Mouse (Mus musculus) liver, adult (tissue): Measurements from ENCODE around the gene Kazn.

Experiments used
- GATA4 ChIP-seq: IDR thresholded peaks from 2 replicates; pipeline ENCODE4 v1.6.1; 2014; ENCODE audit warnings: mild to moderate bottlenecking, low read length; ENCODE audit not compliant: insufficient replicate concordance

Gene Kazn

GRCm38 (mm10) chr4:142251471-142252354 lies 12.5 kb upstream of the Kazn start:
- TF ChIP-seq GATA4 = no peak

GRCm38 (mm10) chr4:142250054-142250453 lies 10.9 kb upstream of the Kazn start:
- no peak for TF ChIP-seq GATA4

DNA sequence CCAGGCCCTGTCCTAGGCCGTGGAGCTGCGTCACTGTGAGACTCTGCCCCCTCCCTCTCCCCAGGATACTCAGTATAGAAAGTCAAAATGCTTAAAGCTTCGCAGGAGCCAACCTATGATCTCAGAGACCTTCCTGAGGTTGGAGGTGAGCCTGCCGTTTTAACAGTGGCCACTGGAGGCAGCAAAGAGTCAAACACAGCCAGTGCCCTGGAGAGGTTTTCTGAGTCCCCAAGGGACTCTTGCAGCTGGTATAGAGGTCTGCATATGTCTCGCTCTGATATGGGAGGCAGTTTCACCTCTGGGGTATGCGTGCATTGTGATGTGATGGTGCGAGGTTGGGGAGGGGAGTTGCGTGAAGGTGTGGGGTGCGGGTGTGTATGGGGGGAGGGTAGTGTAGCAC lies 10.2 kb upstream of the Kazn start:
- TF ChIP-seq GATA4 = no peak

DNA sequence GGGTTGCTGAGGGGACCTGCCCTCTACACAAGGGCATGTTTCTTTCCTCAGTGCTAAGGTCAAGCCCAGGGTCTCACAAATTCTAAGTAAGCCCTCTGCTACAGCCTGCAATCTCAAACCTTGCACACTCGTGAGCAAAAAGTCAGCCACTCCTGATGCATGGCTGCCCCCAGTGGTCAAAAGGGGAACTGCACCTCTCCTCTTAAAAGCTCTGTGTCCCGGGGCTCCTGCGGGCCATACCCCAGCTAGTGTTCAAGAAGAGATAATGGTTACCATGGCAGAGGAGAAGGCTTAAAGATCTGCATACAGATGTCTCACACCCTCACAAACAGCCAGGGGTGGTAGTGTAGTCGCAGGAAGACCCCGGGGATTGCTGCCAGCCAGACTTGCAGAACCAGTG lies 9.2 kb upstream of the Kazn start:
- TF ChIP-seq GATA4 = no peak

DNA sequence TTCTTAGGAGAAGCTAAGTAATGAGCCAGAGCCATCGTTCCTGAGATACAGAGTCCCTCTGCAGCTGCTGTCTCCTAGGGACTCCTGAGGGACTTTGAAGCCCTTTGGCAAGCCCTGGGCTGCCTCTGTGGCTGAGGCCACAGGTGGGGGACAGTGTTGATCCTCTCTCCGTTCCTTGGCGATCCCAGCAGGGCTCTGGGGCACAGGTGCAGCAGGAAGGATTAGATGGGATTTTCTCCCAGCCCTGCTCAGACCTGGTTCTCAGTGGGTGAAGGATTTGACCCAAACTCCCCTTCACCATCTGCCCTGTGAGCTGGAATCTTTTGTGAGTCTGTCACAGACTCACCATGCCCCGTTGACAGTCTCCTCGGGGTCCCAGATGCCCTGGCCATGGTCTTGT lies 7.5 kb upstream of the Kazn start:
- no peak for TF ChIP-seq GATA4

DNA sequence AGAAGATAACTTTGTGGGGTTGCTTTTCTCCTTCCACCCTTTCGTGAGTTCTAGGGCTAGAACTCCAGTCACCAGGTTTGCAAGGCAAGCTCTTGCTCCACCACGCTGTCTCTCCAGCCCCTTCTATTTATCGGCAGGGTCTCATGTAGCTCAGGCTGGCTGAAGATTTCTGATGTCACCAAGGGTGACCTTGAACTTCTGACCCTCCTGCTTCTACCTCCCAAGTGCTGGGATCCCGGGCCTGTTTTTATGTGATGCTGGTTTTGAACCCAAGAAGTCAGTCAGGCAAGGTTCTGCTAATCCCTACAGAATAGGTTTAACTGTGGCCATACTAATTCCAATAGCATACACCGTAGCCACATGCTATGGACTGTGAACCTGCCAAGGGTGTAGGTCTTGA lies 5.4 kb upstream of the Kazn start:
- TF ChIP-seq GATA4 = no peak

DNA sequence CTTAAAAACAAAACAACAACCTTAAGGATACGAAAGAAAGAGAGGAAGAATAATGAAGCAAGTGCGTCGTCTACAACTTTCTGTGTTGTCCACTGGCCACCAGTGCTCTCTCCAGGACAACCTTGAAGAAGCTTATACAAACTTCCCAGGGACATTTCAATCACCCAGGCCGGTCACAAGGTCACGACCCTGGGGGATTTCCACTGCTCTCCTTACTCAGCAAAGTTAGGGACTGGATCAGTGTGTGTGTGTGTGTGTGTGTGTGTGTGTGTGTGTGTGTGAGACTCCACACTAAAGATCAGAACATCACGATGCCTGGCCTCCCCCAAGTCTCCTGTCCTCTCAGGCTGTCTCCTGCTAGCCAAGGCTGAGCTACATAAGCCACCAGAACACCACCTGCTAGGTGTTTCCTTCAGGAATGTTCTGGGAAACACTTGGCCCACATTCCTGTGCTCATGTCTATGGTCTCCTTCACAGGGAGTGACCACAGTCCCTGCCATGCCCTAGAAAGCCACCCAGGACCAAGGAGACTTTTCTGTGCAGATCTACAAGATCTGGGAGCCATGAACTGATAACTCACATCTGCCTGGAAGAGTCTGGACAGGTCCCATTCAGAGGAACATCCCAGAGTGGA lies 3.7 kb upstream of the Kazn start:
- TF ChIP-seq GATA4 = no peak

GRCm38 (mm10) chr4:142242164-142242563 lies 3.0 kb upstream of the Kazn start:
- no peak for TF ChIP-seq GATA4

DNA sequence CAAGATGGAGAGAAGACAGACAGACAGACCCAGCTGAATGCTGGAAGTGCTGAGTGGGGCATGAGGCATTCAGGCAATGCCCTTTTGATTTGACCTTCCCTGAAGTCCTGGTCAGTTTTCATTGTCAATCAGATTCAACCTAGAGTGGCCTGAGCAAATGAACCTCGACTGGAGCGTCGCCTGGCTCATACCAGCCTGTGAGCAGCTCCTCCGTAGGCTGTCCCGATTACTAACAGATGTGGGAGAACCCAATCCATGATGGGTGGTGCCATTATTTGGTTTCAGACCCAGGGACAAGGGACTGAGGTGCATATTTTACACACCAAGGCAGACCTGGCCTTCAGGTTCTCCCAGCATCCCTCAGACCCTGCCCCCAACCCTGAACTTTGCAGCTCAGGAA lies 1.7 kb upstream of the Kazn start:
- no peak for TF ChIP-seq GATA4

DNA sequence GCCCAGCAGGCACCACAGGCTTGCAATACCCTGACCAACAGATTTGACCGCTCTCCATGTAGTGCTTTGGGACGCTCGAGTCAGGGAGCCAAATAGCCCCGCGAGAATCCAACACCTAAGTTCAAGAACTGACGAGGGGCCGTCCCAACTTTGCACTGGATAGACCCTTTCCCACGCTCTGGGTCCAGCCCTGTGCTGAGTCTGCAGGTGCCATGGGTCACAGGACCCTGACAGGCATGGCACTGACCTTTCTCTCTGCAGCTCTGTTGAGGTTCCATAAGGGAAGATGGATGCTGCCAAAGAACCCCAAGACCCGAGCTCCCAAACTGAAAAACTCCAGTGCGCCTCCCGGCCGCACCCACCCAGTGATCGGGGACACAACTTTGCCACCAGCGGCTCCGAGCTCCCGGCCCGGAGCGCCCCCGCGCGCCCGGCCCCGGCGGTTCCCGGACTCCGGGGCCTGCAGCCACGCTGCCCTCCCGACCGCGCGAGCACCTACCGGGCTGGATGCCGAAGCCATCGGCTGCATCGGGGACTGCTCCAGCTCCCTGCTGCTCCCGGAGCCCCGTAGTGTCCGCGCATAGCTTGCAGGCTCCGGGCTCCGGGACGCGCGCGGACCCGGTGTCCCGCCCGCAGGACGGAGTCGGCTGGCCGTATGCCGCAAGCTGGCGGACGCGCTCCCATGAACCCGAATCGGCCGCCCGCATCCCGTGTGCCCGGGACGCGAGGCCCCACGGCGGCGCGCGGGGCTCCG lies 538 bp downstream of the Kazn start:
- TF ChIP-seq GATA4 = no peak

- TF ChIP-seq GATA4 = no peak
These were observed 1.2 kb downstream of the Kazn start for GRCm38 (mm10) chr4:142238041-142238440.

GRCm38 (mm10) chr4:142236681-142237080 lies 2.5 kb downstream of the Kazn start:
- TF ChIP-seq GATA4 = no peak

DNA sequence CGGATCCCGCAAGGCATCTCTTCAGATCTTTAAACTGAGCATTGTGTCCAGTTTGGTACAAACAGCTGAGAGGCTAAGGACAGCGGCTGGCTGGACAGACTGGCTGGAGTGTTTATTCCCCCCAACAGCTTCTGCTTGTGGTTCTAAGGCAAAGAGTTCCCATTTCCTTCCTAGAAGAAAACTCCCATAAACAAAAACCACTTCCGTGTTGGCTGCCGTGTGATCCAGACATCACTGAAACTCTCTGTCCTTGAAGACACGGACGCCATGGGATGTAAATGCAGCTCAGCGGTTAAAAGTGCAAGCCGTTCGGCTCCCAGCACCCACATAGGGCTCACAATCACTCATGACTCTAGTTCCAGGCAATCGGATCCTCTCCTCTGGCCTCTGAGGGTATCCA lies 3.8 kb downstream of the Kazn start:
- no peak for TF ChIP-seq GATA4

GRCm38 (mm10) chr4:142234828-142235227 lies 4.4 kb downstream of the Kazn start:
- no peak for TF ChIP-seq GATA4

DNA sequence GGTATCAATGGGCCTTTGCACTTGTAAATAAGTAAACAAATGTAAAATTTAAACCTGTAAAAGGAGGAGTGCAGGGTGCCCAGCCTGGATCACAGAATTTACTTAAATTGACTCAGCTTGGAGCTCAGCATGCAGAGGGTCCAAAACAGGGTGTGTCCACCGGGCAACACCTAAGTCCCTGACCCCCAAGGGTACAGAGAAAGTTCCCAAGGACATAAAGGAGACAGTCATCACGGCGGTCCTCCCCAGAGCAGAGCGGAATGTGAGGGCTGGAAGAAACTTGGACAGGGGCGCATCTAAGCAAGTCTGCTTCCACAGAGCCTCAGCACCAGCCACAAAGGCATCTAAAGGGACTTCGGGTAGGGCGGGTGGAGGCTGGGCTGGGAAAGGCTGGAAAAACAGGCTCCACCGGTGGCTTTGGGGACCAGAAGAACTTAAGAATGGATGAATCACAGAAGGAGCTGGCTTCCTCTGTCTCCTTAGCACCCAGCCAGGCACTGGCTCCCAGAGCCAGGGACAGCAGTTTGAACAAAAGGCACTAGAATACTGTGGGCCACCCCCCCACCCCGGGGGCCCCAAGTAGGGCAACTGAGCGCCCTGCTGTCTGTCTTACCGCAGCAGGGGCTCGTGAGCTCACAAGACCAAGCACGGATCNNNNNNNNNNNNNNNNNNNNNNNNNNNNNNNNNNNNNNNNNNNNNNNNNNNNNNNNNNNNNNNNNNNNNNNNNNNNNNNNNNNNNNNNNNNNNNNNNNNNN lies 10.2 kb downstream of the Kazn start:
- TF ChIP-seq GATA4 = no peak
